Mouse (Mus musculus): Measurements from ENCODE around the gene Ncor2.

GRCm38 (mm10) chr5:125149142-125149541 lies 29.9 kb downstream of the Ncor2 start:
- TF ChIP-seq CTCF (IDR thresholded peaks at IDR 0.05; ENCODE audit: borderline replicate concordance, control insufficient read depth, extremely low read depth, insufficient read depth, low read length, poor library complexity), result no peak
- TF ChIP-seq POLR2A (IDR thresholded peaks at IDR 0.05; ENCODE audit: control insufficient read depth, extremely low read depth, insufficient read depth, low read length, poor library complexity), result no peak

Data from thymus, adult 2 months (tissue).